Mouse (Mus musculus) myocyte (in vitro differentiated cells): ENCODE measurements around the gene BC052040. TPM values are rescaled to one million over a fixed set of nuclear protein-coding genes. Genes with fewer than 3 reads are reported as not detected.

ENCODE experiments used
- H3K27me3 ChIP-seq: one replicate; pipeline ENCODE4 v1.6.1; 2011; ENCODE audit not compliant: control insufficient read depth, insufficient read depth, insufficient read length
- H3K36me3 ChIP-seq: one replicate; pipeline ENCODE4 v1.6.1; 2011; ENCODE audit not compliant: control insufficient read depth, insufficient read depth
- H3K4me2 ChIP-seq: one replicate; pipeline ENCODE4 v1.6.1; 2011; ENCODE audit warnings: low read depth, control low read depth
- H3K4me3 ChIP-seq: one replicate; pipeline ENCODE4 v1.5.1; 2011; ENCODE audit warnings: mild to moderate bottlenecking, control low read depth, moderate library complexity
- H3K79me2 ChIP-seq: one replicate; pipeline ENCODE4 v1.6.1; 2011; ENCODE audit not compliant: control insufficient read depth, insufficient read depth
- H3ac ChIP-seq: one replicate; pipeline ENCODE4 v1.6.1; 2011; ENCODE audit not compliant: control insufficient read depth, insufficient read length
- CEBPB ChIP-seq: IDR thresholded peaks from 2 replicates; pipeline ENCODE4 v1.6.1; 2011; ENCODE audit warnings: mild to moderate bottlenecking, moderate library complexity; ENCODE audit not compliant: poor library complexity, insufficient read depth, severe bottlenecking
- E2F4 ChIP-seq: IDR thresholded peaks from one replicate; pipeline ENCODE4 v1.6.1; 2011; ENCODE audit warnings: mild to moderate bottlenecking, control low read depth, moderate library complexity; ENCODE audit not compliant: insufficient read depth
- MAX ChIP-seq: IDR thresholded peaks from one replicate; pipeline ENCODE4 v1.6.1; 2011; ENCODE audit warnings: low read depth, mild to moderate bottlenecking, control low read depth
- MYOD1 ChIP-seq, 3 experiments: IDR thresholded peaks; one replicate each; pipeline ENCODE4 v1.6.1; 2011; ENCODE audit warnings: control low read depth in 2 of 3, low read depth in 2 of 3, mild to moderate bottlenecking in 2 of 3, moderate library complexity in 1 of 3; ENCODE audit not compliant: insufficient read length in 2 of 3, control insufficient read depth in 1 of 3
- MYOG ChIP-seq, 3 experiments: IDR thresholded peaks; one replicate each; pipeline ENCODE4 v1.6.1; 2011; ENCODE audit warnings: control low read depth in 2 of 3, low read depth in 2 of 3, mild to moderate bottlenecking in 2 of 3; ENCODE audit not compliant: insufficient read length in 2 of 3, control insufficient read depth in 1 of 3, insufficient read depth in 1 of 3
- POLR2A ChIP-seq: IDR thresholded peaks from one replicate; pipeline ENCODE4 v1.6.1; 2011; ENCODE audit warnings: low read depth, mild to moderate bottlenecking, control low read depth, moderate library complexity; ENCODE audit not compliant: insufficient read length
- POLR2AphosphoS2 ChIP-seq: IDR thresholded peaks from one replicate; pipeline ENCODE4 v1.6.1; 2011; ENCODE audit warnings: low read depth, control low read depth; ENCODE audit not compliant: insufficient read length
- REST ChIP-seq: IDR thresholded peaks from one replicate; pipeline ENCODE4 v1.6.1; 2011; ENCODE audit warnings: mild to moderate bottlenecking, control low read depth, moderate library complexity; ENCODE audit not compliant: insufficient read depth, insufficient read length
- SRF ChIP-seq: IDR thresholded peaks from one replicate; pipeline ENCODE4 v1.6.1; 2011; ENCODE audit warnings: low read depth; ENCODE audit not compliant: control insufficient read depth, insufficient read length
- TCF12 ChIP-seq: IDR thresholded peaks from one replicate; pipeline ENCODE4 v1.6.1; 2011; ENCODE audit warnings: mild to moderate bottlenecking, control low read depth; ENCODE audit not compliant: poor library complexity, insufficient read depth, severe bottlenecking
- TCF3 ChIP-seq: IDR thresholded peaks from one replicate; pipeline ENCODE4 v1.6.1; 2011; ENCODE audit warnings: low read depth, control low read depth; ENCODE audit not compliant: insufficient read length
- USF1 ChIP-seq: IDR thresholded peaks from one replicate; pipeline ENCODE4 v1.6.1; 2011; ENCODE audit warnings: low read depth, mild to moderate bottlenecking, control low read depth, moderate library complexity
- polyA plus RNA-seq: library from polyadenylated mRNA; unstranded; fragments of >200 nt; fragmentation: generic; extraction: Trizol; gene quantifications from one replicate; pipeline ENCODE4 v1.2.1, GENCODE M21; 2012; ENCODE audit warnings: missing spikeins

Gene BC052040
- polyA plus RNA-seq, 1 experiment = 4.9 TPM

DNA sequence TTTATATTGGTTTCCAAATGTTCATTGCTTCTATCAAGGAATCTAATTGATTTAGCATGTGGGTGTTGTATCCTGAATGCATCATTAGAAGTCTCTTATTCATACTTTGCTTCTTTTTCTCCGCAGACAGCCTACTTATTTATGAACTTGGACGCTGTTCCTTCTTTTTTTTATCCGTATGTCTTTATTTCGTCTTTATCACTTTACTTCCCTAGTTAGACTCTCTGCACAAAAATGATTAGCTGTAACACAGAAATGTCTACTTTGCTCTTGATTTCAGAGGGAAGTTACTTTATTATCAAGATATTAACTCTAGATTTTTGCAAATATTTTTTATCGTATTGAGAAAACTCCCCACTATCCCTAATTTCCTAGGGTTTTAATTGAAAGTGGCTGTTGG is 117.5 kb downstream of the BC052040 start:
- Histone ChIP-seq H3K4me3 (no peak overlapping the region), H3ac (no peak overlapping the region), H3K4me2 (no peak overlapping the region), H3K27me3 (no peaks in the 10 kb centered on the region), H3K36me3 (no peaks in the 10 kb centered on the region), H3K79me2 (no peaks in the 10 kb centered on the region)
- no peak for TF ChIP-seq MYOG (IDR thresholded peaks at IDR 0.05; ENCODE audit: control insufficient read depth in 1 of 3, insufficient read depth in 1 of 3, insufficient read length in 2 of 3, low read depth in 2 of 3)
- no peak for TF ChIP-seq MAX
- TF ChIP-seq E2F4 = no peak
- no peak for TF ChIP-seq MYOD1 (IDR thresholded peaks at IDR 0.05; ENCODE audit: control insufficient read depth in 1 of 3, insufficient read length in 2 of 3, low read depth in 2 of 3)
- no peak for TF ChIP-seq TCF3
- TF ChIP-seq REST = no peak
- no peak for TF ChIP-seq CEBPB
- TF ChIP-seq POLR2A = no peak
- TF ChIP-seq TCF12 = no peak
- TF ChIP-seq POLR2AphosphoS2 = no peak
- no peak for TF ChIP-seq USF1
- TF ChIP-seq SRF = no peak

DNA sequence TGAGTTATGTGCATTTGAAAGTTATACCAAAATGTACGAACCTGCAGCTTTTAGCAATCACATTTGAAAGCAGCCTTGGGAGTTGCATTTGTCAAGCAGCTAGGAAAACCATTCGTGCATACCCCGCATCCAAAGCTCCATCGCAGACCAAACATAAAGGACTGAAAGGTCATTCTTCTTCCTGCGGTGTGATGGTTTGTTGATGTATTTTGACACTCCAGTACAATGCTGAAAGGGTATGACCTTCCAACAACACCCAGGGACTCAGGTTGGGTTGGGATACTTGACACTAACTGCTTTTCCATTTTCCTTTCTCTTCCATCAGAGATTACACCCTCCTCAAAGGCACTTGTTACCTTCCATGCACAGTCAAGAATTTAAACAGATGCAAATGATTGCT is 121.1 kb downstream of the BC052040 start:
- Histone ChIP-seq H3K4me3 (no peak overlapping the region), H3ac (no peak overlapping the region)
- TF ChIP-seq MYOD1 (IDR thresholded peaks at IDR 0.05; ENCODE audit: control insufficient read depth in 1 of 3, insufficient read length in 2 of 3, low read depth in 2 of 3) (no peak), CEBPB (no peak), POLR2A (no peak), MYOG (IDR thresholded peaks at IDR 0.05; ENCODE audit: control insufficient read depth in 1 of 3, insufficient read depth in 1 of 3, insufficient read length in 2 of 3, low read depth in 2 of 3) (no peak), TCF12 (no peak), SRF (no peak), E2F4 (no peak), USF1 (no peak), MAX (no peak)

DNA sequence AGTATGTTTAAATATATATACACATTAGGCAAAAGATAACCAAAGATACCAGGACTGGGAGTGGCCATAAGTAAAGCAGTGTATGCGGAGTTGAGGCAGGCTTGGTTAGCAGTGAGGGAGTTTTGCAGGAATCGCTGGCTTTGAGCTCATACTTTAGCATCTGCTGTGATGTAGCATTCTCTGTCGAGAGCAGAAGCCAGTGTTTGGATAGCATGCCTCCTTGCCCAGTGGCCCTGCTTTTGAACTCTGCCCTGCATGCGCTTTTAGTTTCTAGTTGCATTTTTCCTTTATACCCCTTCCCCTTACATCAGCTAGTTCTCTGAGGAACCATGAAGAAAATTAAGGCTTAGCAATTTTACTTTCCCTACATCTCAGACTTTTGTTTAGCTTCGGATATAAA is 136.0 kb downstream of the BC052040 start:
- TF ChIP-seq TCF3 = no peak
- Histone ChIP-seq H3K27me3 (no peaks in the 10 kb centered on the region), H3K4me2 (no peak overlapping the region), H3ac (no peak overlapping the region), H3K79me2 (no peaks in the 10 kb centered on the region), H3K4me3 (no peak overlapping the region), H3K36me3 (peaks cover 4% of the 10 kb centered on the region)

More for the DNA sequence above, 121.1 kb downstream of the BC052040 start:
- Histone ChIP-seq H3K4me2 (no peak overlapping the region), H3K36me3 (no peaks in the 10 kb centered on the region), H3K27me3 (no peaks in the 10 kb centered on the region), H3K79me2 (no peaks in the 10 kb centered on the region)

DNA sequence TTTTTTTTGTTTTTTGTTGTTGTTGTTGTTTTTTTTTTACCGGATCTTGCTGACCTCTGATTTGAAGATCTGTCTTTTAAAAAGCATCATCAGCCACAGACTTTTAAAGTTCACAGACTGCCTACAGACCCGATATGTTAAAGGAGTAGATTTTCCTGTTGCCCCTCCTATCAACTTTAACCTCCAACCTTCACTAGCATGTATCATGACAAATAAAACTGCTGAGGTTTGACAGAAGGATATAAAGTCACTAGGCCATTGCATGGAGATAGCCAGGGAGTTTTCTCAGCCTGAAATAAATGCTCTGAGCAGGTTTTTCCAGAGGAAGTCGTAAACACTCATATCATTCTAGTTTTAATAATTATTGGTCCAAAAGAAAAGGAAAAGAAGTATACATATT is 136.5 kb downstream of the BC052040 start:
- Histone ChIP-seq H3K4me3 (no peak overlapping the region), H3K79me2 (no peaks in the 10 kb centered on the region), H3K36me3 (peaks cover 4% of the 10 kb centered on the region), H3K27me3 (no peaks in the 10 kb centered on the region), H3K4me2 (no peak overlapping the region), H3ac (no peak overlapping the region)
- TF ChIP-seq TCF12 (no peak), TCF3 (no peak), MYOD1 (IDR thresholded peaks at IDR 0.05; ENCODE audit: control insufficient read depth in 1 of 3, insufficient read length in 2 of 3, low read depth in 2 of 3) (no peak), MAX (no peak)

DNA sequence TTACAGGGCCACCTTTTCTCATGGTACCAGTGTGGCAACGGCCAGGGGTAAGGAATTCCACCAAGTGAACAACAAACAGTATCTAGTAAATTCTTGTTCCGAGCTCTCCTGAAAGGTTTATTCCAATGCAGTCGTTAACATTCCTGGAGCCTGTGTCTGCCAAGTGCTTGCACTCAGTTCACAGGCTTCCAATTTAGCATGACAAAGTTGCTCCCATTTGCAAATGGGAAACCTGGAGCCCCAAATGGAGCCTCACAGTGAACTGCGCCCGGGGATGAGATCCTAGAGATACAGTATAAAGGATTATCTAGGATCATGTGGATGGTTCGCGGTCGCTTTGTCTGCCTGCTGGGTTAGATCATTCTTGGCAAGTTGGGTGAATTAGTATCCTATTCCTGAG is 141.9 kb downstream of the BC052040 start:
- no peak for TF ChIP-seq SRF
- TF ChIP-seq E2F4 = no peak
- TF ChIP-seq USF1 = no peak
- TF ChIP-seq MYOD1 (IDR thresholded peaks at IDR 0.05; ENCODE audit: control insufficient read depth in 1 of 3, insufficient read length in 2 of 3, low read depth in 2 of 3) = no peak
- no peak for TF ChIP-seq POLR2A
- TF ChIP-seq TCF3 = no peak
- H3K4me2 ChIP-seq = no peak overlapping the region

DNA sequence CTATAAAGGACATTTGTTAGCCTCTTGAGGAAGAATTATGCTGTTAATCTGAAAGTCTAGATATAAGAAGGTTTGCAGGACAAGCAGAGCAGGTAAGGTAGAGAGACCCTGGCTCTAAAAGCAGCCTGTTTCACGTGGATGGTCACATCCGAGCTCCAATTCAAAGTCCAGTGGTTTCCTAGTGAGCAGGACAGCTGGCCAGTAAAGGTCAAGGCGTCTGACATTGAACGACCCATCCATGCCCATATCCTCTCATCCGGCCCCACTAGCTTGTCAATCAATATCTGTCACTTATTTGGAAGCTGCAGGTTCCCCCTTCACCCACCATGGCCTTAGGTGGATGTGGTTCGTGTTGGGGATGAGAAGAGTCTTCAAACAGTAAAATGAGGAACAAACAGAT is 142.7 kb downstream of the BC052040 start:
- H3K79me2 ChIP-seq = no peaks in the 10 kb centered on the region
- no peak overlapping the region for H3K4me2 ChIP-seq
- H3K36me3 ChIP-seq = no peaks in the 10 kb centered on the region
- no peak overlapping the region for H3K4me3 ChIP-seq
- no peak overlapping the region for H3ac ChIP-seq
- no peaks in the 10 kb centered on the region for H3K27me3 ChIP-seq
- no peak for TF ChIP-seq SRF
- no peak for TF ChIP-seq USF1
- no peak for TF ChIP-seq REST
- no peak for TF ChIP-seq POLR2A
- TF ChIP-seq E2F4 = no peak
- no peak for TF ChIP-seq TCF3
- no peak for TF ChIP-seq MYOG (IDR thresholded peaks at IDR 0.05; ENCODE audit: control insufficient read depth in 1 of 3, insufficient read depth in 1 of 3, insufficient read length in 2 of 3, low read depth in 2 of 3)
- no peak for TF ChIP-seq MYOD1 (IDR thresholded peaks at IDR 0.05; ENCODE audit: control insufficient read depth in 1 of 3, insufficient read length in 2 of 3, low read depth in 2 of 3)
- no peak for TF ChIP-seq CEBPB
- TF ChIP-seq POLR2AphosphoS2 = no peak
- no peak for TF ChIP-seq TCF12
- no peak for TF ChIP-seq MAX

More for the DNA sequence above, 141.9 kb downstream of the BC052040 start:
- Histone ChIP-seq H3ac (no peak overlapping the region), H3K79me2 (no peaks in the 10 kb centered on the region), H3K4me3 (no peak overlapping the region), H3K27me3 (no peaks in the 10 kb centered on the region), H3K36me3 (no peaks in the 10 kb centered on the region)
